Mouse (Mus musculus) kidney, adult 2 months (tissue): ENCODE measurements at regions not wholly inside any gene's neighbourhood (a gene's known extent, or its start where the extent isn't known, plus 50 kb on each side); places are given as distances from the start of the nearest gene placed in this dataset.

Source experiments
- DNase-seq: peaks from one replicate; pipeline ENCODE4 v3.0.0; 2021
- H3K27ac ChIP-seq: fragments of 200-500 bp; 2 replicates; pipeline ENCODE4 v1.5.1; 2012; ENCODE audit warnings: low read depth, low read length, control low read depth, inconsistent platforms; ENCODE audit not compliant: insufficient read depth
- H3K27me3 ChIP-seq: fragments of 200-500 bp; replicated peaks from 2 replicates; pipeline ENCODE4 v1.6.1; 2012; ENCODE audit warnings: mild to moderate bottlenecking, moderate library complexity, low read length, inconsistent platforms; ENCODE audit not compliant: control insufficient read depth, insufficient read depth
- H3K36me3 ChIP-seq: fragments of 200-500 bp; 2 replicates; pipeline ENCODE4 v1.6.1; 2012; ENCODE audit warnings: mild to moderate bottlenecking, moderate library complexity, low read length, inconsistent platforms; ENCODE audit not compliant: control insufficient read depth, insufficient read depth
- H3K4me1 ChIP-seq: fragments of 200-500 bp; 2 replicates; pipeline ENCODE4 v1.6.1; 2011; ENCODE audit warnings: low read length; ENCODE audit not compliant: control insufficient read depth, insufficient read depth
- H3K4me3 ChIP-seq: fragments of 200-500 bp; 2 replicates; pipeline ENCODE4 v1.5.1; 2011; ENCODE audit warnings: mild to moderate bottlenecking, low read depth, low read length, control low read depth; ENCODE audit not compliant: insufficient read depth
- CTCF ChIP-seq: fragments of 200-500 bp; conservative IDR thresholded peaks from 2 replicates; pipeline ENCODE4 v1.5.1; 2011; ENCODE audit warnings: low read depth, mild to moderate bottlenecking, control low read depth, low read length, moderate library complexity, mixed read lengths; ENCODE audit not compliant: insufficient read depth, insufficient read length
- POLR2A ChIP-seq: fragments of 200-500 bp; IDR thresholded peaks from one replicate; pipeline ENCODE4 v1.6.1; 2011; ENCODE audit warnings: low read depth, low read length, control low read depth
- WGBS: fragments of 180-500 bp; shearing (Covaris S2); methylation state at CpG from one replicate; pipeline ENCODE4 v1.1.7; 2018; 5-methylcytosine and 5-hydroxymethylcytosine counted together

DNA sequence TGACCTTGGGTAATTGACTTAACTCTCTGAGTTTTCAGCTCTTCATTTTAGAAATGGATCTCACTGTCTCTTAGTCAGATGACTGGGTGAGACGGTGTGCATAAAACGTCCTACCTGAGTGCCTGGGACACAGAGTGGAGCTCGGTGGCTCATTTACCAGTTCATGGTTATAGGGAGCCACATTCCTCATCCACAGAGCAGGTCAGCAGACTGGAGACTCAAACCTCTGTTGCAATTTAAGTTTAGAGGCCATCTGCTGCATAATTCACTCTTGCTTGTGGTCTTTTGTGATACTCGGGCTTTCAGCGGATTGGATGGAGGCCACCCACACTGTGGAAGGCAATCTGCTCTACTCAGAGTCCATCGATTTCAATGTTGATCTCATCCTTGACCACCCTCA lies 343.8 kb upstream of the Kif2a start:
- 81% methylated on average over 6 of the region's 6 CpGs for WGBS
- H3K27me3 ChIP-seq, result no peaks in the 10 kb centered on the region
- no peak for TF ChIP-seq CTCF
- TF ChIP-seq POLR2A, result no peak
- no peaks in the 10 kb centered on the region for H3K36me3 ChIP-seq
- H3K4me1 ChIP-seq, result no peaks in the 10 kb centered on the region
- H3K4me3 ChIP-seq, result no peak overlapping the region
- no peak for DNase-seq
- H3K27ac ChIP-seq, result no peak overlapping the region

DNA sequence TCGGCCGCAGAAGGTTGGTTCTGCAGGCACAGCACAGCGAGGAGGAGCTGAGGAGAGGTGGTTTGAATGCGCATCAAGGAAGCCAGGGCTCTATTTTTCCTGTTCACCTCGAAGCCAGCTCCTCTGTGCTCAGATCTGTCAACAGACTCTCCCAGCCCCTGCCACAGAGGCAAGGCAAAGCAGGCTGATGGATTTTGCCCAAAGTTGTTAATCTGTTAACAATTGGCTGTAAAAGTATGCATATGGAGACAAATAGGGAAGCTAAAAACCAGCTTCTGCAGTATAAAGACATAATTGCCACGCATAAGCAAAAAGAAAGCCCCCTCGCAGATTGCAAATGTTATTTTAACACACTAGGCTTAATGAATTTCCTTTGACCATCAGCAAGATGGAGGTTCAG lies 343.3 kb upstream of the Kif2a start:
- no peak overlapping the region for H3K27ac ChIP-seq
- 82% methylated on average over 7 of the region's 7 CpGs for WGBS
- H3K27me3 ChIP-seq, result no peaks in the 10 kb centered on the region
- DNase-seq, result no peak
- no peaks in the 10 kb centered on the region for H3K4me1 ChIP-seq
- TF ChIP-seq POLR2A (no peak), CTCF (no peak)
- H3K36me3 ChIP-seq, result no peaks in the 10 kb centered on the region
- H3K4me3 ChIP-seq, result no peak overlapping the region

DNA sequence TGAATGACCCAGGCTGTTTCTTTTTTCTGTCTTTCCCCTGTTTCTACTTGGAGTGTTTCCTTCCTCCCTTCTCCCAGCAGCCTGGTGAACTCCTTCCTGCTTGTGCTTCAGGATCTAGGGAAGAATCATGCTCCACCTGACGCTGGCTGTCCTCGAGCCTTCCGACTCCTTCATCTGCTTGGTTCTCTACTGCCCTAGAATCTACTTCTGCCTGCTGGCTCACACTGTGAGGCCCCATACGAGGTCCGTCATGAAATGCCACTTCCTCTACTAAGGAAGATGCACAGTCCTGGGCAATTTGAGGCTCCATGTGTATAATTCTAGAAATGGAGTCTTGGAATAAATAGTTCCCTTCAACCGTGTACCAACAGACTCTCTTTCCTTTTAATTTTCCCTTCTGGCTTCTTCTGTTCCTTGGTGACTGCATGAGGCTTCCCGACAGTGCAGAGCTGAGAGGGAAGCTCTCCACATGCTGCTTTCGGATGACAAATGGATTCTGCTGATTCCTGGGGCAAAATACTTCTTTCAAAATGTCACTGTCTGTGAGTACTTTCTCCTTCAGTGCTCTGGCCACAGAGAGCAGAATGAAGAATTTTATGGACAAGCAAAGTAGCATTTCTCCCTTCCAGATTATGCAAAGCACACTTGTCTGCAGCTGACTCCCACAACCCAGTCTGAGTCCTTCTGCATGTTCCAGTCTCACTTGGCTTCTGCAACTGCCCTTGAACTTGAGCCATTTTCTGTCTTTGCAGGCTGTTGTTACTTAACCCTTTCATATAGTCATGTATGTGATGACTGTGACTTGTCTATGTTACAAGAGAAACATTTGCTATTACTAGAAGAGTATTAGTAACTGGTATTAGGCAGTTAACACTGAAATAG lies 341.1 kb upstream of the Kif2a start:
- TF ChIP-seq CTCF (no peak), POLR2A (no peak)
- Histone ChIP-seq H3K27me3 (no peaks in the 10 kb centered on the region), H3K27ac (no peak overlapping the region), H3K4me1 (no peaks in the 10 kb centered on the region), H3K4me3 (no peak overlapping the region), H3K36me3 (no peaks in the 10 kb centered on the region)
- DNase-seq, result no peak
- 70% methylated on average over 8 of the region's 8 CpGs for WGBS

DNA sequence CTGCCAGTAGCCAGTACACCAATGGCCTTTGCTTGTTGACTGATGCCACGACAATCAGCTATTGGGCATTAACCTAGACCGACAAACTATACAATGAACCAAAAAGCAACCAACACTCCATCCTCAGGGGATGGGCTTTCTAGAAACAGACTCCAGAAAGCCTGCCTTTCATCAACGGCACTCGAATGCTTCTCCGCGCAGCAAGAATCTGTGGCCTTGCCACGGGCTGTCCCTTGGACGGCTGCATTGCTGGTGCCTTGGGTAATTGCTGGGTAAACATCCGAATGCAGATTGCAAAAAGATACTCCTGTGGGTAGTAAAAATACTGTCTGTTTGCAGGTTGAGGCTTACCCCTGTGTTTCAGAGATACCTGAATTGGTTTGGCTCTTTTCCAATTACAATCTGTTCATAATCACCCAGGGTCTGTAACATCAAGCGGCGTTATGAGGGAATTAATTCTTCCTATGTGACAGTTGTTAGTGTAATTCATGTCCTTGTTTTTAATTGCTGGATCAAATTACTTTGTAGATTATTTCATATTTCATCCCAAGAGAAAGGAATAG lies 319.0 kb upstream of the Kif2a start:
- no peaks in the 10 kb centered on the region for H3K27me3 ChIP-seq
- no peak for DNase-seq
- no peak overlapping the region for H3K4me3 ChIP-seq
- H3K36me3 ChIP-seq, result no peaks in the 10 kb centered on the region
- no peaks in the 10 kb centered on the region for H3K4me1 ChIP-seq
- no peak for TF ChIP-seq CTCF
- no peak for TF ChIP-seq POLR2A
- no peak overlapping the region for H3K27ac ChIP-seq
- 78% methylated on average over 11 of the region's 11 CpGs for WGBS

DNA sequence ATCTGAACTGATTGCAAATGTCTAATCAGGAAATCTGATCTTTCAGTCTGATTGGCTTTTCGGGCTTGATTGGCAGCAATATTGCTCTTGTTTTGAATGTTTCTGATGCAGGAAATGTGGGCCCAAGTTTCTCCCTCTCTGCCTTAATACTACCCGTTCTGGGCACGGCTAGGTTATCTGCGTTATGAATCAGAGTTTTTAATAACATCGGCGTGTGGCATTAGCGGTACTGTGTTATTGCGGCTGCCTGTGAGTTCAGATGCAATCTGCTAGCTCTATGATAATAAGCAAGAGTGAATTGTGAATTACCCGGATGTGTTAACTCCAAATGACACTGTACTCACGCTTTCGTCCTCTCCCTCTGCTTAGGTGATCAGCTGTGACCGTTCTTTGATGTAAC lies 316.2 kb upstream of the Kif2a start:
- TF ChIP-seq CTCF, result no peak
- TF ChIP-seq POLR2A, result no peak
- H3K36me3 ChIP-seq, result no peaks in the 10 kb centered on the region
- no peak for DNase-seq
- H3K4me1 ChIP-seq, result no peaks in the 10 kb centered on the region
- no peaks in the 10 kb centered on the region for H3K27me3 ChIP-seq
- no peak overlapping the region for H3K4me3 ChIP-seq
- WGBS, result 73% methylated on average over 12 of the region's 12 CpGs
- H3K27ac ChIP-seq, result no peak overlapping the region

DNA sequence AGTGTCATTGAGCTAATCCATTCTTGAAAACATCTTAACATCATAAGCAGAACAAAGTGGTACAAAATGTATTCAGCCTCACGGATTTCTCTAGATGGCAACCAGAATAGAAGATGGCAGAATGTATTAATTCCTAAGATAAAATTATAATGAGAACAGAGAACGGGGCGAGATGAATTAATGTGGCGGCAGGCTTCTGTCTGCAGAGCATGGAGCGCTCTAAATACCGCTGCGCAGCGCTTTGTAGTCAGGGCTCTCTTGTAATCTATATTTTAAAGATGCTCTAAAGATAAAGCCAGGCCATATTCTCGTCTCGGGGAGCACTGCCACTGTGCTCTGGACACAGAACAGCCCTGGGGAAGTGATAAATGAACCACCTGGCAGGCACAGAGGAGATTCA lies 315.2 kb upstream of the Kif2a start:
- 88% methylated on average over 10 of the region's 10 CpGs for WGBS
- Histone ChIP-seq H3K27ac (no peak overlapping the region), H3K4me3 (no peak overlapping the region), H3K4me1 (no peaks in the 10 kb centered on the region), H3K36me3 (no peaks in the 10 kb centered on the region), H3K27me3 (no peaks in the 10 kb centered on the region)
- no peak for TF ChIP-seq CTCF
- no peak for TF ChIP-seq POLR2A
- no peak for DNase-seq

DNA sequence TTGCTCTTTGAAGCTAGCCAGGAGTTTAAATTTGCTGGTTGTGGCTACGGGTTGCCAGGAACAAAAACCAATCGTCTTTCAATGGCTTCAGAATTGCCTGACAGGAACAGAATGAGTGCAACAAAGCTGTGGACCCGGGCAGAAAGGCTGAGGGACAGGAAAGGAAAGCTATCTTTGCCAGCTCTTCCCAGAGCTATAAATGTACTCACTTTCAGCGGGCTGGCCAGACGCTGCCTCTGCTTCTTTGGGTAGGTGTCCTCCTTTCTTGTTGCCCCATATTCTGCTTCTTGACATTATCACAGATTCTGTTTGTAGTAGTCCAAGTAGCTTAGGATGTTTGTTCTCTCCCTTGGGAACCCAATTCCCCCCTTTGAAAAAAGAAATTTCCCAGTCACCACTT lies 307.4 kb upstream of the Kif2a start:
- no peak for TF ChIP-seq CTCF
- no peak for TF ChIP-seq POLR2A
- Histone ChIP-seq H3K27me3 (no peaks in the 10 kb centered on the region), H3K27ac (no peak overlapping the region), H3K36me3 (no peaks in the 10 kb centered on the region), H3K4me1 (no peaks in the 10 kb centered on the region), H3K4me3 (no peak overlapping the region)
- no peak for DNase-seq
- WGBS, result 78% methylated on average over 5 of the region's 5 CpGs
